Mouse (Mus musculus) urinary bladder, postnatal 10 days (tissue): ENCODE measurements around the gene Fbf1.

Experiments used
- DNase-seq: peaks from one replicate; pipeline ENCODE4 v3.0.0; 2022; ENCODE audit warnings: low spot score

The Fbf1 gene

DNA sequence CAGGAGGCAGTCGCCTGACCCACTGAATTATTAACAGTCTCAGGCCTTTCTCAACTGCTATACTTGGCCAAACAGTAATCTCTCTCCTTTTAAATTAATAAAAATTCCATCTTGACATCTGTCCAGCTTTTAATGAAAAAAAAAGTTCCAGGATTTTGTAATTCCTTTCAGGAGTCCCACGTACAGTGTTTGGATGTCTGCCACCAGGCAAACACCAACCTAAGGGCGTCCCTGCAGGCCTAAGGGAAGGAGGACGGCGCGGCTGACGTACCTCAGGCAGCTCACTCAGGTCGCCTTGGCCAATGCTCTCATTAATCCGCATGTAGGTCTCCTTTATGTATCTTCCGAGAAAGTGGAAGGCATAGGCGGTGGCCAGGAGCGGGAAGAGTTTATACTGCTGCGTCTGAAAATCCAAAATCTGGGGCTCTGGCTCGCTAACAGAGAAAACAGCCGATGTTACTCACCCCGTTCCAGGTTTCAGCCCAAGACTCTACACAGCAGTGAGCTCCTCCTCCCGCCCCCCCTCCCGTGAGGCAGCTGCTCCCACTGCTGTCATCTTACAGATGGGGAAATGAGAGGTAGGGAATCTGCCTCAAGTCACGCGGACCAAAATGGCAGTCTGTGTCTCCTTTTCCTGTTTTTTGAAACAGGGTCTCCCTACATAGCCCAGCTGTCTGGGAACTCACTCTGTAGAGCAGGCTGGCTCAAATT is 10.6 kb upstream of the Fbf1 start:
- no peak for DNase-seq

DNA sequence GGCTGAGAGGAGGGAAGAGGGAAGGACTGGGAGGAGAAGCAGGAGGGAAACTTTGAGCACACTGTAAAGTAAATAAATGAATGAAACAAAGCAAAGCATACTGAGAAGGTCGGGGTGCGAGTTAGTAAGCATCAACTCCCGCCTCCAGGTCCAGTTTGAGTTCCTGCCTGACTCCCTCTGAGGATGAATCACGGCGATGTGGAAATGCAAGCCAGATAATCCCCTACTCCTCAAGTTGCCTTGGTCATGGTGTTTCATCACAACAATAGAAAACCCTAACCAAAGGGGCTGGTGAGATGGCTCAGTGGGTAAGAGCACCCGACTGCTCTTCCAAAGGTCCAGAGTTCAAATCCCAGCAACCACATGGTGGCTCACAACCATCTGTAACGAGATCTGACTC is 8.0 kb upstream of the Fbf1 start:
- no peak for DNase-seq

DNA sequence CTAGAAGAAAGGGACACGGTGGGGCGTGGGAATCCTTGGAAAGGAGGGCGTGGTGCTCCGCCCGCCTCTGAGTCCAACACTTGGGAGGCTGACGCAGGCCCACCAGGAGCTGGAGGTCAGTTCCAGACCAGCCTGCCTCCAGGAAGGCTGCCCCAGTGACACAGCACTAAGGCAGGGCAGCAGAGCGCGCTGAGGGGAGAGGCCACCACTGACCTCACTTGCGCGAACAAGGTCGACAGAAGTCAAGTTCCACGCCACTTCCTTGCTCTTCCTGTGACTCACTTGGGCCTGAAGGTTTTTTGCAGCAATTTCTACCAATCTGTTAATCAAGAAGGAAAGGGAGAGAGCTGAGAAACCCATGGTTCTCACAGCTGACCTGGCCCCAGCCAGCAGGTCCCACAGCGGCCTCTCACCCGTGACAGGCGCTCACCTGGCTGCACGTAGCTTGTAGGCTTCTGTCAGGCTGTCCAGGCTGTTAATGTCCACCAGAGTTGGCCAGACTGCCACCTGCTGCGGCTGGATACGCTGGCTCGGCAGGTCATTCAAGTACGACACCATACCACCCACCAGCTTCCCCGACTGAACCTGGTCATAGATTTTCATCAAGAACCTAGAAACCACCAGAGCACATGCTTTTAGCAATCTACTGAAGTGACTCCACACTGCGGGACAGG is 6.9 kb upstream of the Fbf1 start:
- DNase-seq = no peak

DNA sequence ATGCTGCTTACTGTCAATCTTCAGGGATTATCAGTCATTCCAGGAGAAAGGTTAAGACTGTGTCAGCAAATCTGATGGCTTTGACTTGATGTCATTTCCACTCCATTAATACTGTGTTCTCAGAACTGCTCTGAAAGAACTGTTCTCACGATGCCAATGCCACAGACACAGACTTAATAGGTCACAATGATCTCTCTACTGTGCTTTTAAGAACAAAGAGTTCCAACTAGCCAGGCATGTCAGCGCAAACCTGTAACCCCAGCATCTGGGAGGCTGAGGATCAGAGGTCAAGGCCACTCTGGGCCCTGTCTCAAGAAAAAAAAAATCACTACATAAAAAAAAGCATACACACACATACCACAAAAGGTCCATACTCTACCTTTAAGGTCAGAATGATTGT is 4.0 kb upstream of the Fbf1 start:
- DNase-seq = no peak

DNA sequence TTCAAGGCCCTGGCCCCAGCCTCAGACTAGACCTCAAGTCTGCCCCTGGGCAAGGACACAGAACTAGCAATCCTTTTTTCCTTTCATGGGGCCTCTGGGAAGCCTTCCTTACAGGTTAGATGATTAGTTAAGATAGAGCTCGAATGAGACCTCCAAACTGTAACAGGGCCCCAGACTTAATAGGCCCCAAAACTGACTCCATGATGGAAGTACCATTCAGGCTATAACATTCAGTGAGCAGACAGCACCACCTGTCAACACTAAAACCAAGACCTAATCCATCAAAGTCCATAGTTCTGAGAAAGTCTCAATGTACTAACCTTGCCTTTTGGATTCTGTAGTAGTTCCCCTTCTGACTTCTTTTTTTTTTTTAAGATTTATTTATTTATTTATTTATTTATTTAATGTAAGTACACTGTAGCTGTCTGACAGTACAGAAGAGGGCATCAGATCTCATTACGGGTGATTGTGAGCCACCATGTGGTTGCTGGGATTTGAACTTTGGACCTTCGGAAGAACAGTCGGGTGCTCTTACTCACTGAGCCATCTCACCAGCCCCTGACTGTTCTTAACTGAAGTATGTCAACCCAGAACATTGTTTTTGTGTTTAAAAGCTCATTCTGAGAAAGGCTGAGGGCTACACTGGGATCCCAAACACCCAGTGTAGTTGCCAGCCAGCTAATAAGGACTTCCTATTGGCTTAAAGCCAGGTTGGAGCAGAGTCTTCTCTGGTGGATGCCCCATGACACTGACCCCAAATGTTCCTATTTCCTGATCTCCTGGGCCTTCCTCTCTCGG is 2.2 kb upstream of the Fbf1 start:
- DNase-seq = no peak

DNA sequence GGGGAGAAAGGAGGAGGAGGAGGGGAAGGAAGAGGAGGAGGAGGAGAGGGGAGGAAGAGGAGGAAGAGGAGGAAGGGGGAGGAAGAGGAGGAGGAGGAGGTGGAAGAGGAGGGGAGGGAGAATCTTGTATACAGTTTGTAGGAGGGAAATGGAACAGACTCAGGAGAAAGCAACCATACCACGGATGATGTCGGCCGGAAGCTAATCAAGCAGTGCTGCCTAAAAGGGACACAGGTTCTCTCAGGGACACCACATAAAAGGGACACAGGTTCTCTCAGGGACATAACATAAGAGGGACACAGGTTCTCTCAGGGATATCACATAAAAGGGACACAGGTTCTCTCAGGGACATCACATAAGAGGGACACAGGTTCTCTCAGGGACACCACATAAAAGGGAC is 1.2 kb upstream of the Fbf1 start:
- DNase-seq = no peak

DNA sequence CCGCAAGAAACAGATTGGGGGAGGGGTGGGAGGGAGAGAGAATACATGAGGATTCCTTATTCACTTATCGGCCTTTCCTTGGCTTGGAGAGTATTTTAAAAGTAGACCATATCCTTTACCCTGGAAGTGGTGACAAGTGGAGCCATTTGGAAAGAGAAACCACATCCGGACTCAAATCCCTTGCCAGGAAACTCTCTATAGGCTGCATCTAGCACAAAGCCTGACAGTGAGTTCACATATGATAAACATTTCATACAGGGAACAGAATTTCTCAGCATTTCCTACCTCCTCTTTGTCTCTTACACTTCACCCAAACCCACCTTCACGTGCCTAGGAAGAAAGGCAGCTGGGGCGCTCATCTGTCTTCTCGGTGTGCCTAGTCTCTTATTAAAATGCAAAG is 734 bp downstream of the Fbf1 start:
- no peak for DNase-seq

DNA sequence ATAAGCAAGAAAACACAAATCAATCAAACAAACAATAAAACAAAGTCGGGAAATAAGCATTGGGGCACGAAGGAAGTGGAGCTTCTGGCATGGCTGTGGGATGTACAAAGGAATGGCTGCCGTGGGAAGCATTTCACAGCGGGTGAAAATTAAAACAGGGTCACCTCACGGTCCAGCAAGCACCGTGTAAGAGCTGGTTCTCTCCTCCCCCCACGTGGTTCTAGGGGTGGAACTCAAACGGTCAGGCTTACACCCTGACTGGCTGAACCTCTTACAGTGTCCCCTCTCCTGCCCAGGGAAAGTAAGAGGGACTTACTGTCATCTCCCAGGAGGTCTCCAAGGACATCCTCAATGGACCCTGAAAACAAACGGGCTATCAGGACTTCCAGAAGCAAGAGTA is 5.0 kb downstream of the Fbf1 start:
- no peak for DNase-seq

DNA sequence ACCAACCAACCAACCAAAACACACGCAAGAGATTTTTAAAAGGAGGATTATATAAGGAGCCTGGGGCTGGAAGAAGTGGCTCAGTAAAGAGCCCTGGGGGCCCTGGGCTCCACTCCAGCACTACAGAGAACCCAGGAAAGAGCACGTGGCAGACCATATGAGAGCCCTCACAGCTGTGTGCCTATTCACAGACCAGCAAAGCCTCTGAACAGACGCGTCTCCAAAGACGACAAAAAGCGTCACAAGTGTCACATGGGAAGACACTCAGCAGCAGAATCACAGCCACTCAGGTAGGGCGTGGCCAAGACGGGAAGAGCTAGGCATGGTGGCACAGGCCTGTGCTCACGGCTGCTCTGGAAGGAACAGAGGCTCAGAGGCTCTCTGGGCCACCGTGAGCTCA is 5.8 kb downstream of the Fbf1 start:
- DNase-seq = no peak

DNA sequence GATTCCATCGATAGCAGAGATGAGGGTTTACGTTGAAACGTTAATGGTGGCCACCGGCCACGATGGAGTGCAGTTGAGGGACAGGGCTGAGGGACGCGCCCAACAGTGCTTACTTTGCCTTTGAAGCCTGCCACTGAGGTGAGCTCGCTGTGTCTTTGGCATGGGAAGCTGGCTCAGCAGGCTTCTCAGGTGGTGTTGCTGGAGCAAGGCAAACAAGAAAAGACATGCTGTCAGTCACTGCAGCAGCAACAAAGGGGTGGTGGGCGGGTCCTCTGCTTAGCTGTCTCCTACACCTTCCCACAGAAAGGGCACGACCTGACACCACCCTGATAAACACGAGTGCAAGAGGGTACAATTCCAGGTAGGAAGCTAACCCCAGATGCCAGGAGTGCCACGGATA is 6.7 kb downstream of the Fbf1 start:
- no peak for DNase-seq

DNA sequence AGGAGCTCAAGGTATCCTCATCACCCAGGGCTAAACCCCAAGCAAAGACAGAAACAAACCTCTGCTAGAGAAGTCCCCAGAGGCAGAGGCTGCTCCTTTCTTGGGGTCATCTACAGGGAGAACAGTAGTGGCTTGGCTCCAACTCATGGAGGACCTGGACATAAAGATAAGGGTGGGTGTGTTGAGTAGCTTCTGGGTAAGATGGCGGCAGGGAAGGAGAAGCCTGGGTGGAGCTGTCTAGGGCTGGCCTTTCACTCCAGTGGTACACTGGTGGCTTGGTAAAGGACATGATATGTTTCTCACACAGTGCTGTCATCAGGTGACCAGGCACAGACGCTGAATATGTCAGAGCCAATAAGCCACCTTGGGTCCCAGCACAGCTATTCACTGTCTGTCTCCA is 17.0 kb downstream of the Fbf1 start:
- DNase-seq = no peak

DNA sequence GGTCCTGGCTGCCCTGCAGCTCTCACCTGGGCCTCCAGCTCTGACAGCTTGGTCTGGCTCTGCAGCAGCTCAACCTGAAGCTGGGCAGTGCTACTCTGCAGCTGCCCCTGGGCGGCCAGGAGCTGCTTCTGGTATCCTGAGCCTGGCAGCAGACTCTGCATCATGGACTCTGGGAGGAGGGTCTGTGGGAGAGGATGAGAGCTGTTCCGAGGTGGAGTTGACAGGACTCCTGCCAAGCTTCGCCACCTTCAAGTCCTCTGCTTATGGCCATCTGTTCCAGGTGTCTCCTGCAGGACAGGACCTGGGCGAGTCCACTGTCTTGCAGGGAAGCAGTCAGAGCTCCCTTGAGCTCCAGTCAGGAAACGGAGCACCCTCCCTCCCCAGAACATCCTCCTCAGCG is 18.6 kb downstream of the Fbf1 start:
- DNase-seq = no peak

DNA sequence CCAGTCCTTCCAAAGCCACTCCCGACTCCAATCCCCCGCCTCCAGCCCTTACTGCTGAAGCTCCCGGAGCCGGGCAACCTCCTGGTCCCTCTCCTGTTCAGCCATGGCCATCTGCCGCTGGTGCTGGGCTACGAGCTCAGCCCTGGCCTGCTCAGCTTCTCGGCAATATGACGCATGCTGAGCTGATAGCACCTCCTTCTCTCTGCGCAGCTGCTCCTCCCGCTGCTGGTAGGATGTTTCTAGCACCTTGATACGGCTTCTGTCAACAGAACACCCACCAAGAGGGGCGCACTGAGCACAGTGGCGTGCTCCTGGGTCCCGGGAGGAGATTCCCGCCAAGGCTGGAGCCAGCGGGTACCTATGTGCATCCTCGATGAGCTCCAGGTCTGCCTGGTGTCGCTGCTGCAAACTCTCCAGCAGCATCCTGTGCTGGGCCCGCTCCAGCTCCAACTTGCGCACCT is 19.2 kb downstream of the Fbf1 start:
- DNase-seq = no peak

DNA sequence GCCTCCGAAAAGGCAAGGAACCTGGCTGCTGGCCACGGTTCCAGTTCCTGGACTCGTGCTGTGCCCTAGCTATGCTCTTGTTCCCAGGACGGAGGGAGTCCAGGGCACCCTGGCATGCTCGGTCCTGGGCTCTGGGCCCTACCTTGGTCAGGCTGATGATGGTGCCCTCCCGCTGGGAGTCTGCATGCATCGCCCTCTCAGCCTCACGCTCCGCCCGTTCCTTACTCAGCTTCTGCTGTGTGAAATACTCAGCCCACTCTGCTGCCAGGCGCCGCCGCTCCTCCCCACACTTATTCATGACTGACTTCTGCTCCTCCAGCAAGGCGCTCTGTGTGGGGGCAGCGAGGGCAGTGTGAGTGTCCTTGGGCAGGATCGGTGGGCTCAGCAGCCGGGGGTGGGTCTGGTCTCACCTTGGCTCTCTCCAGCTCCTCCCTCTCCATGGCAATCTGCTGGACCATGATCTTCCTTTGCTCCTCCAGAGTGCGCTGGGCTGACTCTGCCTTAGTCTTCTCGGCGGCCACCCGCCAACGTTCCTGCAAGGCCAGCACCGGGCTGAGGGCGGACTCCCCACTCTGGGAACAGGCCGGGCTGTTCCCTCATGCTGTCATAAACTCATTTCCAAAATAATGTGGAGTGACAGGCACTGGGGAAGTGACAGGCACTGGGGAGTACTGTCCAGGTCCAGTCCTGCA is 21.5 kb downstream of the Fbf1 start:
- DNase-seq = no peak

DNA sequence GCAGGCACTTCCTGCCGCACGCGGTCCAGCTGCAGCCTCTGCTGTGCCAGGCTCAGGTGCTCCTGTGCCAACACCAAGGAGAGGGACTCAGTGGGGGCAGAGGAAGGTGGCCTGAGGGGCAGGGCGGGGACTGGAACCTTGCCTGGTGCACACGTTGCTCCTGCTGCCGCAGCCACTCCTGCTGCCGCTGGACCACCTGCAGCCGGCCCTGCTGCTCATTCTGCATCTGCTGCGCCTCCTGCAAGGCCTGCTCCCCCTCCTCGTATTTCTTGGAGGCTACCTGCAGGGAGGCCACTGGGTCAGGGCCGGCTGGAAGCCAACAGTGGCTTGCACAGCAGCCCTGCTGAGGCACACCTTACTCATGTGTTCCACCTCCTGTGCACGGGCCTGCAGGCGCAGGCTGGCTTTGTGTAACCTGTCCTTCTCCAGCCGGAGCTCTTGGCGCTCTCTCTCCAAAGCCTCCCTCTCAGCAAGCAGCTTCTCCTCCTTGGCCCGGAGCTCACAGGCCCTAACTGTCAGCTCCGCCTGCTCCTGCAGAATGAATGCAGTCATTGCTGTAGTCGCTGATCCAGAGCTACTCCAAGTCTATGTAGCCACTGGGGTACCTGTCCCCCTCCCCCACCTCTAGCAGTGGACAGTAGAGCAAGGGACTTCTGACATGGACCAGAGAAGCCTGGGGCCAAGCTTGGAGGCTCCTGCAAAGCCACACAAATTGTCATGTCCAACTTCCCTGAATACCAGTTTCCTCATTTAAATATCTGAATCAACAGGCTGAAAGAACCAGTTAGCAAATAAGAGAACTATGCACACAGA is 22.3 kb downstream of the Fbf1 start:
- DNase-seq = no peak

DNA sequence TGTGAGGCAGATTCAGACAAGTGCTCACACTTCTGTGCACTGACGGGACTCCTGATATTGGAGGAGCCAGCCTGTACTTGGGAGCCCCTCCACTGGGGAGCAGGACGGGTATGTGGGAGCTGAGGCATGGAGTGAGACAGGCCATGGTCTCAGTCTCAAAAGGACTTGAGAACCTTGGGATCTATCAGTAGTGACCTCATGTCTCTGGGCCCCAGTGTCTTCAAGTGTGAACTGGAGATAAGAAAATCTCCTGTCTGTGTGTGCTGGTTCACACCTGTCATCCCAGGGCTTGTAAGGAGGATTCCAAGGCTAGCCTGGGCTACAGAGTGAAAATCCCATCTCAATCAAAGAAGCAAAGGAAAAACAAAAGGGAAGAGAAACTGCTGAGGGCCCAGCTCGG is 24.5 kb downstream of the Fbf1 start:
- DNase-seq = no peak

DNA sequence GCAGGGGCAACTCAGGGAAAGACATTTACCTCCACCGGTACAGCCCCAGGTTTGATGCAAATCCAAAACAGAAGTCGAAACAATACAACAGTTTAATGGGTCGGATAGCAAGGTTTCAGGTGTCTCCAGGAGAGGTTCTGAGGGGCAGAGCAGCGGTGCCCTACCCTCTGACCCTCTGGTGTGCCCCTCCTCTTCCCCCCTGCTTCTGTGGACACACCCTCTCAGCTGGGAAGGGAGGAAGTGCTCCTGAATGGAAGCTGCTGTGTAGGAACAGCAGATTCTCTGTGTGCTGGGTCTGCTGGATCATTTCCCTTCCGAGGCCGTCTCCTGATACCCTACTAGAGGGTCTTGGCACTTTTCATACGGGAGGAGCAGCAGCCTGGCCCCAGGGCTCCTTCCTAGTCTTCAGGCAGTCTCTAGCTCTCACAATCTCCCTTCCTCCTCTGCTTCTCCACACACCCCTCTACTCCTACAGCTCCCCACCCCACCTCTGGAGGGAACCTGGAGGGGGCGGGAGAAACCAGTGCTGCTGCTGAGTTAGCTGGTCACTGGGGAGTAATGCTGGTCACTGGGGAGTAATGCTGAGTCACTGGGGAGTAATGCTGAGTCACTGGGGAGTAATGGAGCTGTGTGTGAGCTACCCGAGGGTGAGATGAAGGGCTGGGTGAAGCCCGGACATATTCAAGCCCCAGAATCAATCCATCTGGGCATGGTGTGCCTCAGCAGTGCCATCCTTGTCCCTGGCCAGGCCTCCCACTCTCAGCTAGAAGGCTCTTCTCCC is 25.6 kb downstream of the Fbf1 start:
- DNase-seq = no peak

DNA sequence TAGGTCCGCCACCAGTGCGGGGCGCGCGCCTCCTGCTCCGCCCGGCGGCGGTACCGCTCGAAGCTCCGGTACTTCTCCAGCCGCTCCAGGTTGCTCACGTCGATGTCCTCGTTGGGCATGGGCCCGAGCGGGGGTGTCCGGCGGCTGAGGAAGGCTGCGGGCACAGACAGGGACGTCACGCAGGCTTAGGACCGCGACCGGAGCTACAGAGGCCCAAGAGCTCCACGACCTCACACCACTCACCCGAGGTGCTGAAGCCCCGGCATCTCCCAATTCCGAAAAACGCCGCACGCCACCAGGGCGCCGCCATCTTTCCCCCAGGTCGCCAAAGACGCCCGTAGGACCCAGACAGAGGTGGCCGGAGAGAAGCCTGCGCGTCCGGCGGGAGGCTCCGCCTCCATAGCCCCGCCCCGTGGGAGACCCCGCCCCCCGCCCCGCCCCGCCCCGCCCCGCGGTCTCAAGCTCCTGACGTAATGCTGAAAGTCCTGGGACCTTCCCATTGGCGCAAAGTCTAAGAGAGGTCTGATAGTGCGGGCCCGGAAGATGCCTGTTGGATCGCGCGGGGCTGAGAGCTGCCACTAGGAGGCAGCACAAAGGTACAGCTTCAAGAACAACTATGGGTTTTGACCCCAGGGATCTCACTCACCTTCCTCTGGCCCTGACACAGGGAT is 29.4 kb downstream of the Fbf1 start, which contains the start of gene Mrpl38:
TSS of gene Mrpl38 (minus strand) at position 401 of the 671 bp plus-strand sequence.
- DNase-seq = peak; percentile 63

DNA sequence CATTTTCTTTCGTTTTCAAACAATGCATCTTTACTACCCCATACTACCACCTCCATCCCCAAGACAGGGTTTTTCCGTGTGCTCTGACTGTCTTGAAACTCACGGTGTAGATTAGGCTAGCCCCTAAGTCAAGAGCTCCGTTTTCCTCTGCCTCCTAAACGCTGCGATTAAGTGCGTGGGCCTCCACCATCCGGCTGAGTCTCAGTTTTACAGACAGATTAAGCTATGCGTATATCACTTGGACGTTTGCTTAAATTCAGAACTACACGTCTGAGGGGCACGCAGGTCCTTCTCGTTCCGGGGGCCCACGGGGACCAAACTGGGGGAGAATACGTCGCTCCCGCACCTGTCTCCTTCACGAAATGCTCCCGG is 29.9 kb downstream of the Fbf1 start:
- no peak for DNase-seq

DNA sequence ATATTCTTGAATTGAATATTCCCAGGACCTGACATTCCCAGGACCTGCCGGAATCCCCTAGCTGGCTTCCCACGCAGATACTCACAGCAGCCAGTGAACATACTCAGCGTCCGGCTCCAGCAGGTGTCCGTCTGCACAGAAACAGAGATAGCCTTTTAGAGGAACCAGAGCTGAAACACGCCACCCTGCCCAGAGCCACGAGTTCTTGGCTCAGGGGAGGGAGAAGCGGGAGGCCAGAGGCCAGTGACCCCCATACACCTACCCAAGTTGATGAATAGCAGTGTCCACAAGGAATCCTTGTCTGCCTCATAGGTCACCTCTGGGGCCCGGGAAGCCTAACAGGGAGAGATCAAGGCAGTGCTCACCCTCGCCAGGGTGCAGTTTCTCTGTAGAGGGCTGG is 33.8 kb downstream of the Fbf1 start:
- DNase-seq = no peak
